Mouse (Mus musculus) thymus, postnatal 0 days (tissue): ENCODE measurements around the gene Fanca. TPM values are rescaled to one million over a fixed set of nuclear protein-coding genes. Genes with fewer than 3 reads are reported as not detected.
"Not testable (repeated sequence)": the region's sequence is repeated elsewhere in the genome, so short reads cannot be mapped to it uniquely, and the experiment has no call there.

Experiments used
- DNase-seq: peaks from one replicate; pipeline ENCODE4 v3.0.0-alpha.2; 2015; ENCODE audit warnings: low spot score
- polyA plus RNA-seq: library from polyadenylated mRNA; unstranded; fragments of >200 nt; fragmentation: Nextera tagmentation; extraction: Ambion mirVana; gene quantifications from 2 replicates; pipeline ENCODE4 v1.2.1, GENCODE M21; 2015

The Fanca gene
- polyA plus RNA-seq, 1 experiment from 2014 or later = 22.0 TPM

DNA sequence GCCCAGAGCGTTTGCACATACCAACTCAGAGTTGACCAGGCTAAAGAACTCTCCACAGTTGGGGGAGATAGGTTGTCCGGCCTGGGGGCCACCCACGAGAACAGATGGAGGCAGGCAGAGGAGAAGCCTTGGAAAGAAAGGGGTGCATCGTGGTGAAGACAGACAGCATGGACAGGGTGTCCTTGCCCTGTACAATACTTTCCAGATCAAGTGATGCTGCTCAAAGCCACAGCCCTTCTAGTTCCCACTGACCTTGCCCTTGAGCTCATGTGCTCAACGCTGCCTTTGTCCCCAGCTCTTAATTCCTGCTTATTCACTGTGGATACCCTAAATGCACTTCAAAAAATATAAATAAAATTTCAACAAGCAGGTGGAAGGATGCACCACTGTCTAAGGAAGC is 43.9 kb downstream of the Fanca start:
- no peak for DNase-seq

DNA sequence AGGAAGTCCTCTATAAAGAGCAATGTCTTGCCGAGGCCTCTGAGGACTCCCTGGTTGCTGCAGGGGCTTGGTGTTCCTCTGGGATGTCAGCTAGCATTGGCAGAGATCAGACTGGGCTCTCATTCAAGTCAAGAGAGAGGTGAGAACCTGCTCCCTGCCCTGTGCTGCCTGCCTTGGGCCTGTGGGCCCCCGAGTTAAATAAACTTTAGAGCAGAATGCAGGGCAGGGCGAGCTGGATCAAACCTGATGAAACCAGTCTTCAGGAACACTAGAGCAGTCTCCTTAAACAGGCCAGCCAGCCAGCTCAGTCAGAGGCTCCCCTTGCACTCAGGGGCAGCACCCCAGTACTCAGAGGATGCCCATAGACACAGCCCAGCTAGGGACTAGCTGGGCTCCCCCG is 46.5 kb downstream of the Fanca start:
- no peak for DNase-seq

DNA sequence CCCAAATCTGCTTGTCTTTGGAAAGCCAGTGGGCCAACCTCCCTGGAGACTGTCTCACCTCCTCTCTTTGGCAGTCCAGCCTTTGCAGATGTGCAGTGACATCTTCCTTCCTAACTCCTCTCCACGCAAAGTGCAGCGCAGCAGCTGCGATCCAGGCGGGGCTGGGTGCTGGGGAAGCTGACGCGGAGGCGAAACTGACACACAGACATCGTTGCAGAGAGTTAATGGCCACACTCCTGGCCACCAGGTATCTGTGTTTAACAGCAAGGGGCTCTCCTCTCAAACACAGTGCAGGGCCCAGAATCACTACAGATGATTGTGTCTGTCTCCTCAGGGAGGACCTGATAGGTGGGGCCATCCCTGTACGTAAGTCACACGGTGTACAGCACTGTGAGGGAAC is 47.2 kb downstream of the Fanca start:
- DNase-seq = no peak

GRCm38 (mm10) chr8:123267926-123268656 is 50.3 kb downstream of the Fanca start:
- DNase-seq = no peak

- not testable (repeated sequence) for DNase-seq
These were observed 60.8 kb downstream of the Fanca start for GRCm38 (mm10) chr8:123257593-123257992.

- DNase-seq = no peak
These were observed 61.3 kb downstream of the Fanca start for GRCm38 (mm10) chr8:123257114-123257513.

GRCm38 (mm10) chr8:123255170-123255569 is 63.2 kb downstream of the Fanca start:
- no peak for DNase-seq

DNA sequence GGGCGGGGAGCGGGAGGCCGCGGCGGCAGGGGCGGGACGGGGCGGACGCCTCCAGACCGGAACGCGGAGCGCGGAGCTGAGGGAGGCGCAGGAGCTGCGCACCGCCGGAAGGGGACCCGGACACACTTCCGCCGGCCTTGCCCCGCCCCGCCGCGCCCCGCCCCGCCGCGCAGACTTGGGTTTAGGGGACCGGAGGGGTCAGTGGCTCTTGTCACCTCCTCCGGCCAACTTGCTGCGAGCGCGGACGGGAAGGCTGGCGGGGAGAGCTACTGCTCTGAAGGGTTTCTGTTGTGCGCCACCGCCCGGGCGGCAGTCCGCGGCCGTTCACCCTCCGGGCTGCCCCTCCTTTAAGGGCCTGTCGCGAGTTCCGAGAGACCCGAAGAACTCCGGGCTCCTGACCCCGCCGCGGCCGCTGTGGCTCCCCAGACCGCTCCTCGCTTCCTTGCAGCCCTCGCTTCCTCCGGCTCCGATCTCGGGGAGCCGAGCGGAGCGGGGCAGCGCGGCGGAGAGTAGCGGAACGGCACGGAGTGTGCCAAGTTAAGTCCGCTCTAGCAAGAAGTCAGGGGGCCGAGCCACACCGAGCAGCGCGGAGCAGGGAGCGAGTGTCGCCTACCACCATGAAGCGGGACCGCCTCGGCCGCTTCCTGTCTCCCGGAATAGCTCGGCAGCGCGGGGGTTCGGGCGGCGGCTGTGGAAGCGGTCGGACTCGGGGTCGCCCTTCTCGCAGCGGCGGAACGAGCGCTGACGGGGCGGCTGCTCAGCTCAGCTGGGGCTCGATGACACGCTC is 64.1 kb downstream of the Fanca start, which contains the start of the genes Zfp276 and Vps9d1:
Gene Zfp276 (plus strand): TSS at position 97 of the 787 bp plus-strand sequence.
Gene Vps9d1 (minus strand): TSS at position 250 of the 787 bp plus-strand sequence.
- DNase-seq = peak; percentile 84

DNA sequence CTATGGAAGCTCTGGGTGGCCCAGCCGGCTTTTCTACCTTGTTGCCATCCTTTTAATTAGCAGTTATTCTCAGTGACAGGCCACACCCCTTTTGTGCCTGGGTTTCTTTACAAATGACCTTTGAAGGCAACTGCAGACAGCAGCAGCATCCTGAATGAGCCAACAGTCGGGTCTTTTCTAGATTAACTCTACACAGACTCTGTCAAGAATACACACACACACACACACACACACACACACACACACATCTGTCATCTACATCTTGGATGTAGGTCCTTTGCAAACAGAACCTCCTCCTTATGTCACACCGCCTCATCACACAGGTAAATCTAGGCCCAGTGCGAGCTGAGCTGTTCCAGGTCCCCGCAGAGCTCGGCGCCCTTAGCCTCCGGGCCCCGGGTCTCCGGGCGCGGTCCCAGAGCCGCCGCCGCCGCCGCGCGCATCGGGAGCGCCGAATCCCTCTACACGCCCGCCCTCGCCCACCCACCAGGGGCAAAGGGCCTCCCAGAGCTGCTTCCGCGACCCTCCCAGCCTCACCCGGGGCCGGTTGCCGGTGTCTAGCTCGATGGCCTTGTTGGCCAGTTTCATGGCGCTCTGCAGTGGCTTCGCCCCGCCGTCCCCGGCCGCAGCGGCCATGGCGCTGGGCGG is 64.8 kb downstream of the Fanca start:
- no peak for DNase-seq

DNA sequence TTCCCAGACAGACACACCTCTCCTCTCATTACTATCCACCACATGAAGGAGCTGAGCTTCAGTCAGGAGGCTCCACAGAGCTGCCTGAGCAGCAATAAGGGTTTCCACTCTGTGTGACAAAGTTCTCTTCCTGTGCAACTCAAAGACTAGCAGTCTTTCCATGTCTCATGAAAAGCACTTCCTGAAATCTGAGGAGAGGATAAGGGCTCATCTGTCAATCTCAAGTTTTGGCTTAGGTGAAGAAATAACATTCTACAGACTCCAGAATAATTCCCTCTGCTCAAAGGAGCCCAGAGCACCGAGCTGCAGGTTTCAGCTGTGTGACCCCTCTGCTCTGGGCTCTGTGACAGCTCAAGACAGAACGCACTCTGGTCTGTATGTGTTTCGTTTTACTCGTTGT is 65.5 kb downstream of the Fanca start:
- DNase-seq = no peak

GRCm38 (mm10) chr8:123250940-123251339 is 67.4 kb downstream of the Fanca start:
- DNase-seq = no peak

GRCm38 (mm10) chr8:123248596-123248995 is 69.8 kb downstream of the Fanca start:
- no peak for DNase-seq

DNA sequence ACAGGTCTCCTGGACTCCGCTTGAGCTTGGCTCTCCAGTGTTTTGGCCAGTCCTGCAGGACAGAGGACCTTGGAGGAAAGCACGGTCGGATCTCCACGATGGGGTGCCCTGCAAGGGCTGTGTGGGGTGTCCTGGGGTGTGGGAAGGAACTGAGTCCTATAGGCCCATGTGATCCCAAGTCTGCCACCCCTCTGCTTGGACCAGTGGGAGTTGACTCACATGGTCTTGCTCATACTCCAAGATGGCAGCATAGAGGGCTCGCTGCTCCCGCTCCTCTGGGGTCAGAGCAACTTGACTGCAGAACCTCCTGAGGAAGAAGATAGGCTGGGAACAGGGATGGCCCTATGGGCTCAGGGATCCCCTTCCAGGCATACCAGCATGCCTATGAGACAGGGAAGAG is 70.6 kb downstream of the Fanca start:
- DNase-seq = no peak

GRCm38 (mm10) chr8:123245543-123245942 is 72.8 kb downstream of the Fanca start:
- no peak for DNase-seq

- DNase-seq = no peak
These were observed 74.0 kb downstream of the Fanca start for GRCm38 (mm10) chr8:123244382-123244781.

DNA sequence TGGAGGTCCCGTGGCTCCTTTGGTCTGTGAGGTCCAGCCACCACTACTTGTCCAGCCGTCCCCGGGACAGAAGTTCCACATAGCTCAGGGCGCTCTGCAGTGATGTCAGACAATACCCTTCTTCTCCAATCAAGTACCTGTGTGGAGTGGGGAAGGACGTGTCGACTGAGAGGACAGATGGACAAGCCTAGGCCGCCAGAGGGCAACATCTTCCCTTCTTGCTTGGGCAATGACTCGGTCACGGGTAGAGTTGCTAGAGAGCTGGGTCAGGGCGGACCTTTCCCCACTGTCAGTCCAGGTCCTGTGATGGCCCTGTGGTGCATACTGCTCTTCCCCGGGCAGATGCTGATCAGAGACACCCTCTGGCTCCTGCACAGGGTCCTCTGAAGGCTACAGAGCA is 75.3 kb downstream of the Fanca start:
- no peak for DNase-seq

DNA sequence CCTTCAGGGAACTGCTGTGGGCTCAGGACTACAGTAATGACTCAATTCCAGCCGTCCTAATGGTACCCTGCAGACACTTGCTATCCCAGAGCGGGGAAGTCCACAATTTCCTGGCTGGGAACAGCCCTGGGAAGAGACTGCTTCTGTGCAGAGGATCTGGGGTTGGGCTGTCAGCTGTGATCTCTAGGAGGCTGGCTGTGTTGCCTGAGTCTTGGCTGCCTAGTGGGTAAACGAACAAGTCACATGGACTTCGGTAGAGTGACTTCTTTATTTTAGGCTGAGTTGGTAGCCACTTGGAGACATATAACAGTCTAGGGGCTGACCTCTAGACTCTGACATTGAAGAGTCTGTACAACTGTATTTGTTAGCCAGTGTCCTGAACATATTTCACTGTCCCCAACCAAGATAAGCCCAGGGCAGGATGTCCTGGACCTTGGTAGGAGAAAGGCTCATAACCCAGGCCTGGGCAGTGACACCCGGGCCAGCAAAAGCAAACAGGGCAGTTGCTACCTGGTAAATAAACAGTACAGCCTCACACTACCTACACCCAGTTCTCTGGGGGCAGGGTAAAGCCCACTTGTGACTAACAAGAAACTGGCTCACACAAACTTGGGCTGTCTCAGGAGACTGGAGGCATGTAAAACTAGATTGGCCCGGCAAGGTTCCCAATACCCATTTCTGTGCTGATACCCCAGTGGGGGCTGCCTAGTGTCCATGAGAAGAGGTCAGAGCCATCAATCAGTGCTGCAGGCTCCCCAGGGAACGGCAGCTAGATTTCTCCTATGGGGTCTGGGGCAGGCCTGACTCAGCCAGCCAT is 76.1 kb downstream of the Fanca start:
- DNase-seq = no peak

GRCm38 (mm10) chr8:123239398-123239797 is 79.0 kb downstream of the Fanca start:
- DNase-seq = no peak

DNA sequence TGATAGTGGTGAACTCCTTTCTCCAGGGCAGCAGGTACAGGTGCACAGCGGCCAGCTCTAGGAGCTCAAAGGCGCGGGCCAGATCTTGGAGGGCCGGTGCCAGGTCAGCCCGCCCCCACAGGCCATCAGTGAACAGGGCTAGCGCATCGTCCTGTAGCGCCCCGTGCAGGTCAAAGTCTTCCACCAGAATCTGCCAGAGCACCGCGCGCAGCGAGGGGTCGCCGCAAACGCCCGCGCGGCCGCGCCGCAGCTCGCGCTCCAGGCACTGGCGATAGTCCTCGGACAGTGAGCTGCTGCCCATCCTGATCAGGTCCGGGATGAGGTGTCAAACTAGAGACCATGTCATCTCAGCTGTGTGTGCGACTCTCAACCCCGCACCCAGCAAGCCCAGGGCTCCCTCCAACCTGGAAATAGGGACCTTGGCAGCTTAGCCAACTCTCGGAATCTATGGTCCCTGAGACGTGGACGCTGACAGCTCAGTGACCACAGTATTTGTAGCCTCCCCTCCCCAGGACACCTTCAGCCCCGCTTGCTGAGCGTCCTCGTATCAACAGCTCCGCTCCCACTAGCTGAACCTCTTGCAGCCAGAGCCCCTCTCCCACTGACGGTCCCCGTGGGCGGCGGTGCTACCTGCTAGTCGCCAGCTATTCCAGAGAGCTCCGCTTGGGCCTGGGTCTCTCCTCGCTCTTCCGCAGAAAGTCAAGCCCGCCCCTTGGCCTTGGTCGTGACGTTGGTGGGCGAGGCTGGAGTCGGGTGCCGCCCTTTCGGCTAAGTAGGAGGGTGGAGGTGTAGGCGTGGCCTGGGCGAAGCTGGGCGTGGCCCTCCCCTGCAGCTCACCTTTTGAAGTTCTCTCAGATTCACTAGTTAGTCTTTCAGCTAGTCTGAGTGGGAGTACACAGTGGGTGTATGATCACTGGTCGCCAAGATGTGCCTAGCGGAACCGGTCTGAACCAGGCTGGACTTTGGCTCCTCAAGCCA is 82.6 kb downstream of the Fanca start, which contains the start of gene Spata2l:
Gene Spata2l (minus strand): TSS at position 714 of the 978 bp plus-strand sequence.
- DNase-seq = peak; percentile 96
